Mouse (Mus musculus): ENCODE data around the gene Npm1.

The Npm1 gene

GRCm38 (mm10) chr11:33145201-33146142, 17.5 kb downstream of the Npm1 start:
- no peak for DNase-seq

GRCm38 (mm10) chr11:33143906-33144305, 19.1 kb downstream of the Npm1 start:
- no peak for DNase-seq

GRCm38 (mm10) chr11:33142801-33143200, 20.2 kb downstream of the Npm1 start:
- no peak for DNase-seq

GRCm38 (mm10) chr11:33140111-33140460, 22.9 kb downstream of the Npm1 start:
- DNase-seq = no peak

- no peak for DNase-seq
Observed at GRCm38 (mm10) chr11:33139458-33140110, 23.4 kb downstream of the Npm1 start.

GRCm38 (mm10) chr11:33138686-33139085, 24.3 kb downstream of the Npm1 start:
- DNase-seq = no peak

GRCm38 (mm10) chr11:33134391-33134986, 28.5 kb downstream of the Npm1 start:
- DNase-seq = no peak

GRCm38 (mm10) chr11:33132619-33133338, 30.2 kb downstream of the Npm1 start:
- no peak for DNase-seq

GRCm38 (mm10) chr11:33127058-33127457, 35.9 kb downstream of the Npm1 start:
- DNase-seq = no peak

- DNase-seq = no peak
Observed at GRCm38 (mm10) chr11:33122575-33123268, 40.3 kb downstream of the Npm1 start.

- DNase-seq = no peak
Observed at GRCm38 (mm10) chr11:33119556-33119955, 43.5 kb downstream of the Npm1 start.

- DNase-seq = no peak
Observed at GRCm38 (mm10) chr11:33119116-33119515, 43.9 kb downstream of the Npm1 start.

- DNase-seq = no peak
Observed at GRCm38 (mm10) chr11:33118480-33118879, 44.5 kb downstream of the Npm1 start.

- DNase-seq = no peak
Observed at GRCm38 (mm10) chr11:33115796-33116195, 47.2 kb downstream of the Npm1 start.

- peak; percentile 58 to 60 for DNase-seq
Observed at GRCm38 (mm10) chr11:33112407-33112806, 50.6 kb downstream of the Npm1 start.

GRCm38 (mm10) chr11:33110111-33110510, 52.9 kb downstream of the Npm1 start:
- DNase-seq = no peak

- no peak for DNase-seq
Observed at GRCm38 (mm10) chr11:33107540-33107939, 55.5 kb downstream of the Npm1 start.

- DNase-seq = no peak
Observed at GRCm38 (mm10) chr11:33104911-33105316, 58.1 kb downstream of the Npm1 start.

GRCm38 (mm10) chr11:33103291-33103943, 59.6 kb downstream of the Npm1 start:
- DNase-seq = no peak

Measured in cerebellum, adult 18-20 months (tissue).